17 mouse cellular contexts compared by ENCODE assay signal in the genomic region with DNA sequence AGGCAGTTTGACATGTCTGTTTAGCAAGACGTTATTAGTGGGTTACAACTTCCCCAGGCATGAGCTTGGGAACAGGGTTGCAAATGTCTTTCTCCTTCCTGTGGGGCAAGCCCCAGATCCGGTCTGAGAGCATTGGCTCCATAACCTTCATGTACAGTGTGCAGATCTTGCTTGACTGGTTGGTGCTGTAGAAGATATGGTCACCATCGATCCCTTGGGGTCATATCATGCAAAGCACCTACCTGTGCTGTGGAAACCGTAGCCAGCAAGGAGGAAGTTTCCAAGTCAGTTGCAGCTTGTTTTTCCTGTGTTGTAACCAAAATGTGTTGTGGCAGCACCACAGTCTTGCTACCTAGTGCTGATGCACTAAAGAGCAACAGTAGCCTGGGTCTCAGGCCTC. TPM values are rescaled to one million over a fixed set of nuclear protein-coding genes. Genes with fewer than 3 reads are reported as not detected.
DNase-seq lines count a peak whose midpoint lies in the region; ATAC-seq and TF ChIP-seq lines count a peak whose summit lies in the region.
"Had no signal": no experiment of that assay in that cellular context is flagged by ENCODE, and none has a peak within 500 bp of the region (broad histone marks: within the 10 kb centered on the region; RNA-seq: fewer than 3 reads in every experiment).

No protein-coding gene starts in this region.

- H3K4me1 ChIP-seq in intestine, embryonic 15.5 days (replicated peaks), result peaks cover 10% of the 10 kb centered on the region; the same call in 1 of the 2 replicates
- H3K4me1 ChIP-seq in intestine, postnatal 0 days (replicated peaks; ENCODE audit: control insufficient read depth, insufficient read depth, low read length), result peaks cover 3% of the 10 kb centered on the region
- peaks cover 85% of the 10 kb centered on the region for H3K4me1 ChIP-seq in megakaryocyte, embryonic 14.5 days

- 0 out of 2 replicates have a peak, but pooled peaks have one; percentile 45 for ATAC-seq in intestine, embryonic 15.5 days
- ATAC-seq in intestine, postnatal 0 days, result no peak
- peak; percentile 87 for ATAC-seq in granulocyte monocyte progenitor cell, adult 5-6 weeks (replicated peaks; ENCODE audit: poor library complexity, severe bottlenecking)
- no peak for ATAC-seq in frontal cortex, adult (ENCODE audit: low TSS enrichment)
- ATAC-seq: forebrain, embryonic 13.5 days had no signal

- H3K4me2 ChIP-seq in intestine, embryonic 15.5 days (replicated peaks), result no peak overlapping the region
- no peak overlapping the region for H3K4me2 ChIP-seq in intestine, postnatal 0 days (replicated peaks; ENCODE audit: low read depth)
- H3K4me2 ChIP-seq: forebrain, embryonic 13.5 days; heart, embryonic 13.5 days; limb, embryonic 13.5 days; neural tube, embryonic 13.5 days had no signal

- 0 out of 2 replicates have a peak overlapping the region, but pooled peaks have one; percentile 36 for H3K27ac ChIP-seq in intestine, embryonic 15.5 days
- H3K27ac ChIP-seq in intestine, postnatal 0 days (ENCODE audit: low read depth, low read length), result no peak overlapping the region
- H3K27ac ChIP-seq: forebrain, embryonic 13.5 days; heart, embryonic 13.5 days; limb, embryonic 13.5 days; neural tube, embryonic 13.5 days had no signal

- peak; percentile 30 for DNase-seq in A20 (ENCODE audit: low read depth, low spot score)
- no peak for DNase-seq in heart, postnatal 4 days
- DNase-seq in yolk sac, embryonic 10.5 days (ENCODE audit: low spot score), result no peak
- DNase-seq: adrenal gland, adult 2 months; cerebellum, adult 2 months; kidney, adult 18-20 months; kidney, postnatal 36 days had no signal

- H3K9ac ChIP-seq in intestine, embryonic 15.5 days, result no peak overlapping the region
- H3K9ac ChIP-seq in intestine, postnatal 0 days (ENCODE audit: low read depth, low read length), result no peak overlapping the region
- H3K9ac ChIP-seq: forebrain, embryonic 13.5 days; heart, embryonic 13.5 days; limb, embryonic 13.5 days; neural tube, embryonic 13.5 days had no signal

- H3K36me3 ChIP-seq in intestine, embryonic 15.5 days, result no peaks in the 10 kb centered on the region
- peaks cover 5% of the 10 kb centered on the region for H3K36me3 ChIP-seq in intestine, postnatal 0 days (ENCODE audit: control insufficient read depth, insufficient read depth)
- peaks cover 34% of the 10 kb centered on the region for H3K36me3 ChIP-seq in megakaryocyte, embryonic 14.5 days (replicated peaks; ENCODE audit: low read length)
- H3K36me3 ChIP-seq: neural tube, embryonic 13.5 days had no signal

- TF ChIP-seq CTCF in intestine, postnatal 0 days (IDR thresholded peaks at IDR 0.05; ENCODE audit: low read depth), result no peak

- 62% methylated on average over 4 of the region's 4 CpGs for WGBS in intestine, embryonic 15.5 days
- 41% methylated on average over 4 of the region's 4 CpGs for WGBS in intestine, postnatal 0 days

- no peak overlapping the region for H3K4me3 ChIP-seq in intestine, embryonic 15.5 days (replicated peaks)
- no peak overlapping the region for H3K4me3 ChIP-seq in intestine, postnatal 0 days (ENCODE audit: low read depth, low read length)
- peak overlapping the region; percentile 85 for H3K4me3 ChIP-seq in megakaryocyte, embryonic 14.5 days (replicated peaks)
- H3K4me3 ChIP-seq: forebrain, embryonic 13.5 days; heart, embryonic 13.5 days; limb, embryonic 13.5 days; neural tube, embryonic 13.5 days had no signal

- H3K27me3 ChIP-seq in intestine, embryonic 15.5 days (replicated peaks), result no peaks in the 10 kb centered on the region
- no peaks in the 10 kb centered on the region for H3K27me3 ChIP-seq in intestine, postnatal 0 days (replicated peaks; ENCODE audit: control insufficient read depth, insufficient read depth, low read length)
- no peaks in the 10 kb centered on the region for H3K27me3 ChIP-seq in megakaryocyte, embryonic 14.5 days (replicated peaks)
- H3K27me3 ChIP-seq: forebrain, embryonic 13.5 days; heart, embryonic 13.5 days; limb, embryonic 13.5 days; neural tube, embryonic 13.5 days had no signal

- no peaks in the 10 kb centered on the region for H3K9me3 ChIP-seq in intestine, embryonic 15.5 days
- no peaks in the 10 kb centered on the region for H3K9me3 ChIP-seq in intestine, postnatal 0 days (ENCODE audit: control insufficient read depth)
- H3K9me3 ChIP-seq in megakaryocyte, embryonic 14.5 days, result no peaks in the 10 kb centered on the region
- H3K9me3 ChIP-seq: forebrain, embryonic 13.5 days; G1E; heart, embryonic 13.5 days; limb, embryonic 13.5 days; neural tube, embryonic 13.5 days had no signal

RNA-seq across cellular contexts. Expression of a gene that starts 32.3 kb away (rescaled TPM):
- 13.1 and 13.3 TPM in 2 replicates for polyA plus RNA-seq in intestine, embryonic 15.5 days (2015; fragmentation: Nextera tagmentation; extraction: Ambion mirVana)
- 10.6 and 11.5 TPM in 2 replicates for polyA plus RNA-seq in intestine, postnatal 0 days (2015; fragmentation: Nextera tagmentation; extraction: Ambion mirVana)
- total RNA-seq in granulocyte monocyte progenitor cell, adult 5-6 weeks (2014; fragmentation: Nextera tagmentation), result 13.5 and 16.8 TPM in 2 replicates
- total RNA-seq in granulocyte monocyte progenitor cell, adult 5-6 weeks (2017), result 3.7 and 6.5 TPM in 2 replicates
- 32.0 and 49.0 TPM in 2 replicates for polyA plus RNA-seq in megakaryocyte, embryonic 14.5 days (2012; ENCODE audit: insufficient read depth, low replicate concordance)
- 10 to 100 TPM; 17.1 to 17.5 TPM for total RNA-seq in heart, postnatal 4 days (2021)

RNA-seq across cellular contexts. Expression of a gene that starts 38.6 kb away (rescaled TPM):
- 74.7 and 77.2 TPM in 2 replicates for polyA plus RNA-seq in intestine, embryonic 15.5 days (2015; fragmentation: Nextera tagmentation; extraction: Ambion mirVana)
- 30.8 and 30.9 TPM in 2 replicates for polyA plus RNA-seq in intestine, postnatal 0 days (2015; fragmentation: Nextera tagmentation; extraction: Ambion mirVana)
- 4.9 and 7.3 TPM in 2 replicates for total RNA-seq in granulocyte monocyte progenitor cell, adult 5-6 weeks (2014; fragmentation: Nextera tagmentation)
- 2.8 and 3.6 TPM in 2 replicates for total RNA-seq in granulocyte monocyte progenitor cell, adult 5-6 weeks (2017)
- polyA plus RNA-seq in megakaryocyte, embryonic 14.5 days (2012; ENCODE audit: insufficient read depth, low replicate concordance), result 4.8 and 6.3 TPM in 2 replicates
- total RNA-seq in heart, postnatal 4 days (2021), result 10 to 100 TPM; 25.8 to 27.5 TPM

RNA-seq across cellular contexts. Expression of a gene that starts 46.6 kb away (rescaled TPM):
- 30.8 and 31.6 TPM in 2 replicates for polyA plus RNA-seq in intestine, embryonic 15.5 days (2015; fragmentation: Nextera tagmentation; extraction: Ambion mirVana)
- 12.2 and 13.0 TPM in 2 replicates for polyA plus RNA-seq in intestine, postnatal 0 days (2015; fragmentation: Nextera tagmentation; extraction: Ambion mirVana)
- 17.8 and 18.7 TPM in 2 replicates for total RNA-seq in granulocyte monocyte progenitor cell, adult 5-6 weeks (2014; fragmentation: Nextera tagmentation)
- total RNA-seq in granulocyte monocyte progenitor cell, adult 5-6 weeks (2017), result 27.4 and 32.0 TPM in 2 replicates
- 1.6 TPM in 1 of 2 replicates, not detected in the other for polyA plus RNA-seq in megakaryocyte, embryonic 14.5 days (2012; ENCODE audit: insufficient read depth, low replicate concordance)
- total RNA-seq in heart, postnatal 4 days (2021), result 10 to 100 TPM; 23.7 to 24.0 TPM

RNA-seq across cellular contexts. Expression of a gene that starts 49.7 kb away (rescaled TPM):
- 14.4 and 17.1 TPM in 2 replicates for polyA plus RNA-seq in intestine, embryonic 15.5 days (2015; fragmentation: Nextera tagmentation; extraction: Ambion mirVana)
- polyA plus RNA-seq in intestine, postnatal 0 days (2015; fragmentation: Nextera tagmentation; extraction: Ambion mirVana), result 5.7 and 5.8 TPM in 2 replicates
- total RNA-seq in granulocyte monocyte progenitor cell, adult 5-6 weeks (2014; fragmentation: Nextera tagmentation), result 3.5 and 14.4 TPM in 2 replicates
- 5.8 and 6.1 TPM in 2 replicates for total RNA-seq in granulocyte monocyte progenitor cell, adult 5-6 weeks (2017)
- polyA plus RNA-seq in megakaryocyte, embryonic 14.5 days (2012; ENCODE audit: insufficient read depth, low replicate concordance), result 1.3 and 2.2 TPM in 2 replicates
- total RNA-seq in heart, postnatal 4 days (2021), result 1 to 10 TPM; 7.7 to 8.6 TPM

RNA-seq across cellular contexts. Expression of a gene that starts 49.8 kb away (rescaled TPM):
- 39.1 and 39.8 TPM in 2 replicates for polyA plus RNA-seq in intestine, embryonic 15.5 days (2015; fragmentation: Nextera tagmentation; extraction: Ambion mirVana)
- 14.1 and 16.1 TPM in 2 replicates for polyA plus RNA-seq in intestine, postnatal 0 days (2015; fragmentation: Nextera tagmentation; extraction: Ambion mirVana)
- total RNA-seq in granulocyte monocyte progenitor cell, adult 5-6 weeks (2014; fragmentation: Nextera tagmentation), result 1.1 and 3.5 TPM in 2 replicates
- 2.9 and 4.1 TPM in 2 replicates for total RNA-seq in granulocyte monocyte progenitor cell, adult 5-6 weeks (2017)
- 35.9 and 67.9 TPM in 2 replicates for polyA plus RNA-seq in megakaryocyte, embryonic 14.5 days (2012; ENCODE audit: insufficient read depth, low replicate concordance)
- 1 to 10 TPM; 8.4 to 9.8 TPM for total RNA-seq in heart, postnatal 4 days (2021)

Comparison
In these comparisons a context has a peak if more than half of its experiments do, and no peak if none do; other contexts are left out.
1. ATAC-seq: peak in intestine, embryonic 15.5 days (single experiment) and granulocyte monocyte progenitor cell, adult 5-6 weeks (single experiment); none in intestine, postnatal 0 days (single experiment) and frontal cortex, adult (single experiment).